Mouse (Mus musculus): ENCODE results near the gene Kcnk13. TPM values are rescaled to one million over a fixed set of nuclear protein-coding genes. Genes with fewer than 3 reads are reported as not detected.
"Not testable (repeated sequence)": the region's sequence is repeated elsewhere in the genome, so short reads cannot be mapped to it uniquely, and the experiment has no call there.

Gene Kcnk13
- total RNA-seq, 2 experiments from 2014 or later = 0.10 to 0.38 TPM

DNA sequence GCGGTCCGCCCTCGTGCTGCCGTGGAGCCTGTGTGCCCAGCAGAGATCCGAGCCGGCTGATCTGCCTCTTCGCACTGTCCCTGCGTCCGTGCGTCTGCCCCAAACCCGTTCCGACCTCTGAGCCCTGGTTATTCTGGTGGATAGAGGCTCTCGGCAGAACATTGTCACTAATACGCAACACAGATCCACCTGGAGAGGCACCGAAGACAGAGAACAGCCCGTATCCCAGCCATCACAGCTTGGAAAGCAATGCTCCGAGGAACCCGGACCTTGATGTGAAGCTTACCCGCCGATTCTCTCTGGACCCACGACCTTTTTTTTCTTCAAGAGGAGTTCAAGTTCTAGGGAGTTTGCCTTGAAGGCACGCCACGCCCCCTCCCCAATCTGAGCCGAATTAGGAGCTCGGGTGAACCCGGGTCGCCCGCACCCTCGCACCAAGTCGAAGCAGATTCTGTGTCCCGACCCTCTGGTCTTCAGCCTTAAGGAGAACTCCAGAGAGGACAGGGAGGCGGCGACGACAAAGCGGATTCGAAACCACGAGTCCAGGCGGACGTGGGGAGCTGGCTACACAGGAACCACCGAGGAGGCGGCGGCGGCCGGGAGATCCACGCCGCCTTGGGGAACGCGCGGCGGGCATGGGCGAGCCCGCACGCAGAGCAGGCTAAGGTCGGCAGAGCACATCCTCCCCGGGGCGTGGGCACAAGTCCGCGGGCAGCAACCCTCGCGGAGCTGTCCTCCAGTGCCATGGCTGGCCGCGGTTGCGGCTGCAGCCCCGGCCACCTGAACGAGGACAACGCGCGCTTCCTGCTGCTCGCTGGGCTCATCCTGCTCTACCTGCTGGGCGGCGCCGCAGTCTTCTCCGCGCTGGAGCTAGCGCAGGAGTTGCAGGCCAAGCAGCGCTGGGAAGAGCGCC is 1.2 kb downstream of the Kcnk13 start:
- peak; percentile 36 for DNase-seq

DNA sequence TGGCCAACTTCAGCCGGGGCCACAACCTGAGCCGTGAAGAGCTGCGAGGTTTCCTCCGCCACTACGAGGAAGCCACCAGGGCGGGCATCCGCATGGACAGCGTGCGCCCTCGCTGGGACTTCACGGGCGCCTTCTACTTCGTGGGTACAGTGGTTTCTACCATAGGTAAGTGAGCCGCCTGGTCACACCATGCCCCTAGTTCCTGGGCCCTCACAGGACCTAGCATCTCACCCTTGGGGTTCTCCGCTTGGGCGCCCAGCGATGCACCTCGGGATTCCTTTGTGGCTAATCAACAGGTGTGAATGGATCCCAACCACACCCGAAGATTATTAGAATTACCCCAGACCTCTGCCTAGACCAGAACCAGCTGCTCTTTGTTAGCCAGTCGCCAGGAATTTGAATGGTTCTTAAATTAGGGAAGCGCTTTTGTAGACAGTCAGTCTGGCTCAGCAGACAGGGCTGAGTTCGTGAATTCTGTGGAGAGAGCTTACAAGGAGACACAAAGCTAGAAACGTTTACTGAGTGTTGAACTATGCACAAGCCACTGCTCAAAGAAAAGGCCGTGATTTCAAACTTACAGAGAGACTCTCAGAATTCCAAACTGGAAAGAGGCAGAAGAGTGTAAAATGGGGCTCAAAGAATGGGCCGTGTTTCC is 1.9 kb downstream of the Kcnk13 start:
- DNase-seq = no peak

DNA sequence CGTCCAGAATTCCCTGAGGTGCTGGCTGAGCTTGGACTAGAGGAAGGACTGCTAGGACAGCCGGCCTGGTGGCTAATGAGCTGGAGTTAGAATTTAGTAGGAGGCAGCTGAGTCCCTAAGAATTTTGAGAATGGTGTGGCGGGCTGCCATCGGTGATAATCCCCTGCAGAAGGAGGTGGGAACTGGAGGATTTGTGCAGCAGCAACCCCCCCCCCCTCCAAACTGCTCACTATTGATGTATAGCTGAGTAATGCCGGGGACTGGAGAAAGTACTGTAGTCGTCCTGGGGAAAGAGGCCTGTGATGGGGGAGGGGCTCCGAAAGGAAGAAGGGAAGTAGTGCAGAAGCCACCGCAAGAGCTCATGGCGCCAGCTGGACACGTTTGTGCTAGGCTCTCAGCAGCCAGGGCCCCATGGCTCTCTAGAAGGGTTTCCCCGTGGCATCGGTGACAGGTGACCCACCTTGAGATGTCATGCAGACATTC is 2.6 kb downstream of the Kcnk13 start:
- DNase-seq = peak; percentile 20

DNA sequence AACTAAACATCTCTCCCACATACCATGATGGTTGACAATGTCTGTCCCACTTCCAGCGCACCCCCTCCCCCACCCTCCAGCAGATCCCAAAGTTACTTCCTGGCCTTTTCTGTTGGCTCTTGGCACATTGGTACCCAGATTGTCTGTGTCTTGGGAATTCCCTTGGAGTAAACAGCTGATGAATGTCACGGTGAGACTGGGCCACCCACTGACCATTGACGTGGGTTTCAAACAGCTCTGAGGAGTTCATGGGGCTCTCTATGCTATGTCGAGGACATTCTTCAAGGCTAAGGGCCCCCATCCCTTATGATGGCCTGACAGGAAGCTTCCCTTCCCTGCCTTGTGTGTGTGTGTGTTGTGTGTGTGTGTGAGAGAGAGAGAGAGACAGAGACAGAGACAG is 5.6 kb downstream of the Kcnk13 start:
- DNase-seq = no peak

DNA sequence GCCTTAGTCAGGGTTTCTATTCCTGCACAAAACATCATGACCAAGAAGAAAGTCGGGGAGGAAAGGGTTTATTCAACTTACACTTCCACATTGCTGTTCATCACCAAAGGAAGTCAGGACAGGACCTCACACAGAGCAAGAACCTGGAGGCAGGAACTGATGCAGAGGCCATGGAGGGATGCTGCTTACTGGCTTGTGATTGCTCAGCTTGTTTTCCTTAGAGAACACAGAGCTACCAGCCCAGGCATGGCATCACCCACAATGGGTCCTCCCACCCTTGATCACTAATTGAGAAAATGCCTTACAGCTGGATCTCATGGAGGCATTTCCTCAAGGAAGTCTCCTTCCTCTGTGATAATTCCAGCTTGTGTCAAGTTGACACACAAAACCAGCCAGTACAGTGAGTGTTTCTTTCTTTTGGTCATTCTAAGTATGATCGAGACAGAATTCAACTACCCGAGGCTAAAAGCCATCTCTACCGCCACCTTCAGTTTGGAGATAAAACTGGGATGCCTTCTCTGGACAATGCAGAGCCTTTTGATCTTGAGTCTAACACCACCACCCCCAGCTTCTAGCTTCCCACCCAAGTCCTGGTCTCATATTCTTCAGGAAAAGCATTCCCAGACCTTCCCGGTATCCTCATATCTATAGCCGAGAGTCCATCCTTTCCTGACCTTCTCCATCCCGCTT is 7.1 kb downstream of the Kcnk13 start:
- DNase-seq = not testable (repeated sequence)

DNA sequence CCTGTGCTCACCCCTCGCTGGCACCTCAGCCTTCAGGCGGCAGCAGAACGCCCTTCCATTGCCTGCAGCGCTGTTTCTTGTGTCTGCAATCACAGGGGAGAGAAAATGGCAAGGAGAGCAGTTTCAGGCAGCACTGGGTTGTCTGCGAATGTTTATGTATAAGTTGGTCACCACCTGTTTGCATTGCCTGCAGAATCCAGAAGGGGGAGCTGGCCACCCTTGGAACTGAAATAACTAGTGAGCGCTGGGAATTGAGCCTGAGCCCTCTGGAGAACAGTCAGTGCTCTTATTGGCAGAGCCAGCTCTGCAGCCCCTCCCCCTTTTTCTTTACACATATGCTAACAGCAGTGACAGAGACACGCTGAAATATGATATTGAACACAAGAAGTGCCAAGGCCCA is 8.5 kb downstream of the Kcnk13 start:
- DNase-seq = no peak

DNA sequence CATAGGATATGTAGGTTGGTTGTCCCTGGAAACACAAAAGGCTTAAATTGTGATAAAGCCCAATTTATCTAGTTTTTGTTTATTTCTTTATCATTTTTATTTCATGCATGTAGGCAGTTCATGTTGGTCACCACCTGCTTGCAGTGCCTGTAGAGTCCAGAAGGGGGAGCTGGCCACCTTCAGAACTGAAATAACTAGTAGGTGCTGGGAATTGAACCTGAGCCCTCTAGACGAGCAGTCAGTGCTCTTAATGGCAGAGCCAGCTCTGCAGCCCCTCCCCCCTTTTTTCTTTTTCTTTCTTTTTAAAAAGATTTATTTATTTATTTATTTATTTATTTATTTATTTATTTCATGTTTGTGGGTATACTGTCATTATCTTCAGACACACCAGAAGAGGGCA is 9.4 kb downstream of the Kcnk13 start:
- no peak for DNase-seq

DNA sequence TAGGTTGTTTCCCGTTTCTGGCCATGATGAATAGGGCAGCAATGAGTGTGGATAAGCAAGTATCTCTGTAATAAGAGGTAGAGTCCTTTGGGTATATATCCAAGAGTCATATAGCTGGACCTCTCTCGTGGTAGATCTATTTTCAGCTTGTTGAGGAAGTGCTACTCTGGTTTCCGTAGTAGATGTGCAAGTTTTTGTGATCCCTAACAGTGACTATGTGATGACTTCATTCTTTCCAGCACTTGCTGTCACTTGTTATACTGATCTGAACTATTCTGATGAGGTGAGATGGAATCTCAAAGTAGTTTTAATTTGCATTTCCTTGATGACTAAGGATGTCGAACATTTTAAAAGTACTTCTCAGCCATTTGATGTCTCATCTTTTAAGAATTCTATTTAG is 15.2 kb downstream of the Kcnk13 start:
- no peak for DNase-seq

DNA sequence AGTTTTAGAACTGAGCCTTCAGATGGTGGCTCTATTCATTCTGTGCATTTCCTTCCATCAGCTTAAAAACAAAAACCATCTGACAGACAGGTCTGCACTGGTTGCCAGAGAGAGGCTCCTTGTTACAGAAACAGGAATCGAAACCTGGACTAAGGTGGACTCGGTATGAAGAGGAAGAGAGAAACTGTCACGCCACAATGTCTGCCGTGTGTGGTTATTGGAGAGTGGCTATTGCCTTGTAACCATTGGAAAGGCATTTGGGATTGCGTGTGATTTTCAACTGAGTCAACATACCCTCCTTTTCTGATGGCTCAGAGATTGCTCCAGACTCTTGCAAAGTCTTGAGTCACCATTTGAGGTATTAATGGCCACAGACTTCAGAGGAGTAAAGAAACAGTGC is 22.5 kb downstream of the Kcnk13 start:
- DNase-seq = no peak

DNA sequence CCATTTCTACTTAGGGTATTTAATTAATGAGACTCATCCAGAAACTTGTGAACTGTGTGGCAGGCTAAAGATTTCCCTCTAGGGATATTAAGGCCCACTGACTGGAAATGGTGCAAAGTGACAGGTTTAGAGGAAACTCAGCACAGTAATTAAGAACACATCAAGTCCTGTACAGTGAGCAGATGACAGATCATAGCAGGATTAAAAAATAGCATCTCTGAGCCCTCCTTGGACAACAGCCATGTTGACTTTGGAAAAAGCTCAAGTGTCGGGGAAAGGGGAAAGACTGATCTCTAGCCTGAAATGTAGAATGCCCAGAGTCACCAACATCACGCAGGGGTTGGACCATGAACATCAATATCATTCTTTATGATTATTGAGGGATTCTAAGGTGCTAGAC is 23.8 kb downstream of the Kcnk13 start:
- no peak for DNase-seq

DNA sequence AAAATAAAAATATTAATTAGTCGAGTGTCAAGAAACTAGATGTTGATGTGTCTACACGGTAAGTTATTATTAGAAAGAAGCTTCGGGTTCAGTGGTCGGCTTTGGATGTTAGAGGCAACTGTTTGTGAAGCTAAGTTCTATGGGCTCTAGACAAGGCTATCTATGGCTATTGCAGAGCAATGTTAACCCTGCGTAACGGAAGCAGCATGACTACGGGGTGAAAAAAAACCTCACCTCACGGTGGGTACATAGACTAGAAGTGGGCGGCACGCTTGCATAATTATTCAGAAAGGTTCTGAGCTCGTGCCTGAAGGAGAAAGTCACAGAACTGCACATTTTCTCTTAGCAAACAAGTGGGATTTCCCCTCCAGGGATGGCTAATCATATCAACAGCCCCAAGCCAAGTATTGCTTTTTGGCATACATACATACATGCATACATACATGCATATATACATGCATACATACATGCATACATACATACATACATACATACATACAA is 28.1 kb downstream of the Kcnk13 start:
- no peak for DNase-seq

DNA sequence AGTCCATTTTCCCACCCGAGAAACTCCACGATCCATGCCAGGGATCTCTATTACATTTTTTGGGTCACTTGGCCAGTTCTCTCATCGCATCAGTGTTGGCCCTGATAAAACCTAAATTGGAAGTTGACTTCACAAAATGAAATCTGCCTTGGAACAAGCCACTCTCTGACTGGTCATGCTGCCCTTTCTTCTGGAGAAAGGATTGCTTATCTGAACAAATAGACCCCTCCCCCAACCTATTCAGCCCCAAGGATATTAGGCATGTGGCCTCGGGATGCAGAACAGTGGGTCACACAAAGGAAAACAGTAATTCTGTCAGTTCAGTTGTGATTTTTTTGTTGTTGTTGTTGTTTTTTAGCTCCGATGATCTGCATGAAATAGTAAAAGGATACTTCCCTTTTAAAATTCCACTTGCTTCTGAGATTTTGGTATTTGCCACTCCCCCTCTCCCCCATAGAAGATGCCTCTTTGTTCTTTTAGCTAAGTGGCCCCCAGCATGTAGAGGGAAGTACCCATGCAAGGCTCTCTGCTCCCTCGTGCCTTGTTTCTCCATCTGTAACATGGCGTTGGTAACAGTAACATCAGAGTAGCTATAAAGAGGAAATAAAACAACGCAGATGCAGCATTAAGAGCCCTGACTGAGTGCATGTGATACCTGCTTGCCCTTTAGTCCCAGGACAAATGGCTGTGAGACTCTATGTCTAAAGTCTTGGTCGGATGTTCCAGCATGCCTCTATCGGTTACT is 29.0 kb downstream of the Kcnk13 start:
- peak; percentile 7 for DNase-seq

DNA sequence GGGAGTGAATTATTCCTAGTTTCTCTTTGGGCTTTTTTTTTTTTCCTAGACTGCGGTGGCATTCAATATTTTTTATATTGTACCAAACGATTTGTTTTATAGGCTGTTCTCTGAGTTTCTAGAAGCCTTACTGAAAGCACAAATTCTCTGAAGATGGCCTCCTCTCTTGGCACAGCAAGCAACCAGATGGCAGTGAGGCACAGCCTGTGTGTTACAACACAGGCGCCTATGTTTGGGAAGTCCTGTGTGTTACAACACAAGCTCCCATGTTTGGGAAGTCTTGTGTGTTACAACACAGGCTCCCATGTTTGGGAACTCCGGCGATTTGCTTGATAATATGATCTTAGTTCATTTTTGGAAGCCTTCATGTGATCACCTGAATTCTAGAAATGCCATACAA is 31.7 kb downstream of the Kcnk13 start:
- no peak for DNase-seq

DNA sequence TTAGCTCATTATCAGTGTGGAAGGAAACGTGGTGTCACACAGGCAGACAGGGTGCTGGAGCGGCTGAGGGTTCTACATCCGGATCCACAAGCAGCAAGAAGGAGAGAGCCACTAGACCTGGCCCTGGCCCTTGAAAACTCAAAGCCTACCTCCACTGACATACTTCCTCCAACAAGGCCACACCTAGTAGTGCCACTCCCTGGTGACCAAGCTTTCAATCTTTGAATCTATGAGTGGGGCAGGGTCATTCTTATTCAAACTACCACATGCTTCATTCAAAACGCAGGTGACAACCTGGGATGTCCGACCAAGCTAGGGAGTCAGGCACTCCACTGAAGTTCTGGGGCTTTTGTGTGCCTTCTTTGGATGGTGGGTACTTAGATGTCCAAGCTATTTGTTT is 35.4 kb downstream of the Kcnk13 start:
- DNase-seq = no peak

DNA sequence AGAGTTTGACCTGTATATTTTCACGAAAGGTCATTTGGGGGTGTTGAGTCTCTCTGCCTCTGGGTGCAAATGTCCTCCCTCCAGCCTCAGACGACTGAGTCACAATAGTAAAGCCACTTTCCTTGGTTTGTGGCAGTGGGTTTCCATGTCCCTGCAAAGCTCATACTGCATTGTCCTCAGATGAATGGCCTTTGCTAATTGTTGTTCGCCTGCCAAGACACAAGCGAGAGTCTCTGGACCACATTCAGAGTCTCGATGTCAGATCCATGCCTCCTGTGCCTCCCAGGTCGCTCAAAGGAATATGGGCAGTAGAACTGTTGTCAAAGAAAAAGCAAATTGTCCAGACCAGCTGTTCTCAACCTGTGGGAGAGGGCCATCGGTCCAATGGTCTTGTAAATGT is 36.1 kb downstream of the Kcnk13 start:
- no peak for DNase-seq

DNA sequence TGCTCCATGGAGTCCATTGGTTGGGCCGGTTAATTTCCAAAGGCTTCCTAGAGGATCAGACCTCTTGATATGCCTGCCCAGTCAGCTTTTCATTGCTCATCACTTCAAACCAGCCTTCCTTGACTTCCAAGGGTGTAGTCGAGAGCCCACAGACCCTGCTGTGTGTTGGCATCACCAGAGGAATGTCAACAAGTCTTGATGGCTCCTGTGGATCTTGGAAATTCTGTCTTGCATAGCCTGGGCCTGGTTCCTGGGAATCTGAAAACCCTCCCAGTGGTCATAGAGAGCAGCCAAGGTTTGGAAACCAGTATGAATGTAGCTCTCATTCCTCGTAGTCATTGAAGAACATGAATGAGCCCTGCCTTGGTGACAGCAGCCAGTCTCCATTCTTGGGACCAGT is 36.9 kb downstream of the Kcnk13 start:
- no peak for DNase-seq

DNA sequence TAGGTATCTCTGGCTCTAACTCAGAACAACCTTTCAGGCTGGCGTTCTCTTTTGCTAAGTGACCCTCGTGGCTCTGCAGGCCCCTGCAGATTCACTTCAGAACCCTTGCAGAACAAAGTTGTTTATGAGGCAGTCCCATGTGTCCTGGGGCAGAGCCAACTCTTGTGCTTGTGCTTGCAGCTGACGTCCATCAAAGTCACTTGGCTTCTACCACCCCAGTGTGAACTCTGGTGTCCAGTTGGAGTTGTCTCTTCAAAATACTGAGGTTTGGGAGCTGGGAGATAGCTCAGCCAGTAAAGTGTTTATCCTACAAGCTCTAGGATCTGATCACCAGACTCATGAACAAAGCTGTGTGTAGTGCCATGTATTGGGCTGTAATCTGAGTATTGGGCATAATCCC is 37.6 kb downstream of the Kcnk13 start:
- DNase-seq = no peak

DNA sequence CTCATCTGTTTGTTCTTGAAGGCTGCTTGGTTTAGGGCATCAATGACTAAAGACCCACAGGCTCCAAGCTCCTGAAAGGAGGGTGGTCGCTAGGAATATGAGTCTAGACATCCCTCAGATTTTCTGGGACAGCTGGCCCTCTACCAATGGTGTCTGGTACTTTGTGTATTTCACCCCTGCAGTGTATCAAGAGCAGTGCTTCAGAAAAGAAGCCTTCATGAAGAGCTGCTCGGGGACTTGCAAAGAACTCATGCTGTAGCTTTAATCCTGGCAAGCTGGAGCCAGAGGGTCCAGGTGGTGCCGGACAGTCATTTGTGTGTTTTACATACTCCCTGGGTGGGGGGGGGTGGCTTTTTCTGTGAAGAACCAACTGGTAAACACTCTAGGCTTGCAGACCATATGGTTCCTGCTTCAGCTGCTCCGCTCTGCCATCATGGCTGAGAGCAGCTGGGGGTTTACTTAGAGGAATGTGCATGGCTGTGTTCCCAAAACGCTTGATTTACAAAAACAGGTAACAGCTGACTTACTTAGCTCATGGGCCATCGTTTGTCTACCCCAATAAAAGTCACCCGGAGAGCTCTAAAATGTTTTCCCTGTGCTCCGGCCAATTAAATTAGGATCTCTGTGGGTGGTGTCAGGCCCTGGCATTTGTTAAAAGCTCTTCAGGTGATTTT is 38.8 kb downstream of the Kcnk13 start:
- no peak for DNase-seq

DNA sequence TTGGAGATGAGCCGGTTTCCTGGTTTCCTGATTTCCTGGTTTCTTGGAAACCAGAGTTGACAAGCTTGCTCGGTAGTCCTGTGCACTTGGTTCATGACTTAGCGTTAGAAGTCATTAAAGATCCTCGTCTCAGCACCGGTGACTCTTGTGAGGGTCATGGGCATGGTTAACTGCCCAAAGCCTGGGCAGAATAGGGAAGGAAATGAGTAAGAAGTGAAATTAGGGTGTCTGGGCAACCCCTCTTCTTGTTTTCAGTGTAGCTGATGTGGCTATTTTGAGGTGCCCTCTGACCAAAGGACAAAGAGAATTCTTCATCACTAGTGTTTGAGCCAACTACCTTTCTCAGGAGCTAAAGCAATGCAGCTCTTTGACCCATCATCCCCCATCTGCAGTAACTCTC is 41.0 kb downstream of the Kcnk13 start:
- no peak for DNase-seq

DNA sequence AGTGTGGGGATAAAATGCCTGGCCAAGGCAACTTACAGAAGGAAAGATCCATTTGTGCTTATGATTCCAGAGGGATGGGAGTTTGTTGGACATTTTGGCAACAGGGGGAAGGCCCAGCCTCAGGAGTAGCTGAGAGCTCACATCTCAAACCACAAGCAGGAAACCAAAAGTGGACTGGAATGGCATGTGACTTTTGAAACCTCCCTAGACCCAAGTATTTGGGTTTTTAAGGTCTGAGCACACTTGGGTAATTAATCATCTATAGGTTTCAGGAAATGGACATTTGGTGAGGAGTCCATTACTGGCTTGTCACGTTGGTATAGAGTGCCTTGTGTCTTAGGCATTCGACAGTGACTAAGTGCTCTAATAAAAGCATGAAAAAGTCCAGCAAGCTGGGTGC is 42.4 kb downstream of the Kcnk13 start:
- no peak for DNase-seq

DNA sequence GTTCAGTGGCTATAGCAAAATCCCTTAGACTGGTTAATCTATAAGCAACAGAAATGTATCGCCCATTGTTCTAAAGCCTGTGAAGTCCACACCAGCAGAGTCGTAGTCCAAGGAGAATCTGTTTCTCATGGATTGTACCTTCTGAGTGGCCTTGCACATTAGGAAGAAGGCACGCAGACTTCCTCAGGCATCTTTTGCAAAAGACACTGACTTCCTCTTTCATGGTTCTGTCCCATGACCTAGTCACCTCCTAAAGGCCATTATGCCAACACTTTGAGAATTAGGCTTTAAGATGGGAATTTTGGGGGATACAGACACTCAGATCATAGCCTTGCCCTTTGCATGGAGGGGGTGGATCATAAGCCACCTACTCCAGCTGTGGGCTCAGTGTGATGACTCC is 48.5 kb downstream of the Kcnk13 start:
- no peak for DNase-seq

DNA sequence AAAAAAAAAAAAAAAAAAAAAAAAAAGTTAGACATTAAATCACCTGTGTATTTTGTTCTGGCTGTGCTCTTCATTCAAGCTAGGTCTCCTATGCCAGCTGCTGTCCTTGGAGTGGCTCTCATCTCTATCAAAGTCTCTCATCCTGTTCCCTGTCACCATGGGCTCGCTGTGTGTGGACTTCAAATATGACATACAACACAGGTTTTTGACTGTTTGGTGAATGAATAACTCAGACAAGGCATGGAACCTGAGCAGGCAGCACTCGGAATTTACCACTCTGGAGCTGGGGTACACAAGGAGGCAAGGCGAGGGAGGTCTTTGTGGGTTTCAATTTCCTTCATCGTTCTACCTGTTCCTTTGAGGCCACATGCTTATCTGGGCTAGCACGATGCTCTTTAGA is 50.8 kb downstream of the Kcnk13 start:
- DNase-seq = no peak

Measured in gastrocnemius, postnatal 25 days (tissue).